Mouse (Mus musculus) G1E (cell line): ENCODE measurements at regions not wholly inside any gene's neighbourhood (a gene's known extent, or its start where the extent isn't known, plus 50 kb on each side); places are given as distances from the start of the nearest gene placed in this dataset.

ENCODE experiments used
- CTCF ChIP-seq: IDR thresholded peaks from 2 replicates; pipeline ENCODE4 v1.5.1; 2012; ENCODE audit warnings: low read depth, low read length, inconsistent platforms, mixed read lengths
- GATA1 ChIP-seq: IDR thresholded peaks from 2 replicates; pipeline ENCODE4 v1.6.1; 2012; ENCODE audit warnings: borderline replicate concordance, low read length, inconsistent platforms, mixed read lengths
- GATA2 ChIP-seq: IDR thresholded peaks from 2 replicates; pipeline ENCODE4 v1.6.1; 2012; ENCODE audit warnings: low read depth, low read length, inconsistent platforms, borderline replicate concordance
- POLR2AphosphoS5 ChIP-seq: IDR thresholded peaks from 2 replicates; pipeline ENCODE4 v1.6.1; 2012; ENCODE audit warnings: low read depth, low read length, inconsistent platforms; ENCODE audit not compliant: insufficient replicate concordance
- TAL1 ChIP-seq: conservative IDR thresholded peaks from 2 replicates; pipeline ENCODE4 v1.6.1; 2012; ENCODE audit warnings: low read depth, low read length, inconsistent platforms, mixed read lengths

- no peak for TF ChIP-seq CTCF
- TF ChIP-seq GATA1, result no peak
- no peak for TF ChIP-seq GATA2
- no peak for TF ChIP-seq TAL1
- TF ChIP-seq POLR2AphosphoS5, result no peak
These were observed 102.5 kb downstream of the Irs2 start for GRCm38 (mm10) chr8:10905761-10906160.
